Mouse (Mus musculus) E14TG2a.4 (cell line): Measurements from ENCODE around the gene Gbf1.

ENCODE experiments used
- H3K27me3 ChIP-seq: 2 replicates; pipeline ENCODE4 v1.6.1; 2014; ENCODE audit warnings: low read length, control low read depth; ENCODE audit not compliant: insufficient read depth
- H3K36me3 ChIP-seq: 2 replicates; pipeline ENCODE4 v1.6.1; 2014; ENCODE audit warnings: low read length, control low read depth; ENCODE audit not compliant: insufficient read depth
- H3K4me1 ChIP-seq: replicated peaks from 2 replicates; pipeline ENCODE4 v1.6.1; 2014; ENCODE audit warnings: low read depth, low read length, control low read depth
- H3K4me3 ChIP-seq: replicated peaks from 2 replicates; pipeline ENCODE4 v1.5.1; 2014; ENCODE audit warnings: mild to moderate bottlenecking, low read length
- H3K9me3 ChIP-seq: 2 replicates; pipeline ENCODE4 v1.6.1; 2014; ENCODE audit warnings: low read length, control low read depth
- CTCF ChIP-seq: conservative IDR thresholded peaks from 2 replicates; pipeline ENCODE4 v1.5.1; 2014; ENCODE audit warnings: low read length
- NANOG ChIP-seq: IDR thresholded peaks from 2 replicates; pipeline ENCODE4 v1.6.1; 2014; ENCODE audit warnings: borderline replicate concordance, low read length, mixed read lengths
- POU5F1 ChIP-seq: IDR thresholded peaks from 2 replicates; pipeline ENCODE4 v1.6.1; 2014; ENCODE audit warnings: low read length, borderline replicate concordance

Gene Gbf1

GRCm38 (mm10) chr19:46223118-46223517 is 70.8 kb downstream of the Gbf1 start:
- H3K27me3 ChIP-seq = no peaks in the 10 kb centered on the region
- TF ChIP-seq NANOG (no peak), CTCF (no peak), POU5F1 (no peak)
- peaks cover 10% of the 10 kb centered on the region for H3K9me3 ChIP-seq
- H3K4me3 ChIP-seq = no peak overlapping the region
- no peaks in the 10 kb centered on the region for H3K4me1 ChIP-seq
- no peaks in the 10 kb centered on the region for H3K36me3 ChIP-seq

- H3K4me3 ChIP-seq = no peak overlapping the region
- TF ChIP-seq NANOG (no peak), POU5F1 (no peak), CTCF (no peak)
- H3K9me3 ChIP-seq = no peaks in the 10 kb centered on the region
- H3K4me1 ChIP-seq = no peaks in the 10 kb centered on the region
- H3K36me3 ChIP-seq = no peaks in the 10 kb centered on the region
- no peaks in the 10 kb centered on the region for H3K27me3 ChIP-seq
These were observed 72.6 kb downstream of the Gbf1 start for GRCm38 (mm10) chr19:46224882-46225281.

- Histone ChIP-seq H3K4me3 (no peak overlapping the region), H3K9me3 (no peaks in the 10 kb centered on the region), H3K4me1 (no peaks in the 10 kb centered on the region), H3K36me3 (no peaks in the 10 kb centered on the region), H3K27me3 (no peaks in the 10 kb centered on the region)
- no peak for TF ChIP-seq POU5F1
These were observed 73.2 kb downstream of the Gbf1 start for GRCm38 (mm10) chr19:46225506-46225905.

GRCm38 (mm10) chr19:46226295-46226694 is 74.0 kb downstream of the Gbf1 start:
- H3K27me3 ChIP-seq = no peaks in the 10 kb centered on the region
- H3K36me3 ChIP-seq = no peaks in the 10 kb centered on the region
- no peaks in the 10 kb centered on the region for H3K9me3 ChIP-seq
- no peaks in the 10 kb centered on the region for H3K4me1 ChIP-seq
- H3K4me3 ChIP-seq = no peak overlapping the region
- TF ChIP-seq CTCF = no peak
- TF ChIP-seq POU5F1 = no peak

GRCm38 (mm10) chr19:46227300-46227699 is 75.0 kb downstream of the Gbf1 start:
- no peaks in the 10 kb centered on the region for H3K36me3 ChIP-seq
- no peak for TF ChIP-seq POU5F1
- no peak for TF ChIP-seq CTCF
- TF ChIP-seq NANOG = no peak
- no peaks in the 10 kb centered on the region for H3K27me3 ChIP-seq
- no peaks in the 10 kb centered on the region for H3K4me1 ChIP-seq
- H3K4me3 ChIP-seq = no peak overlapping the region
- H3K9me3 ChIP-seq = no peaks in the 10 kb centered on the region

GRCm38 (mm10) chr19:46234450-46234849 is 82.1 kb downstream of the Gbf1 start:
- no peak overlapping the region for H3K4me3 ChIP-seq
- no peaks in the 10 kb centered on the region for H3K27me3 ChIP-seq
- 0 out of 2 replicates have a peak, but pooled peaks cover 3% of the 10 kb centered on the region for H3K36me3 ChIP-seq
- H3K4me1 ChIP-seq = peaks cover 7% of the 10 kb centered on the region
- TF ChIP-seq NANOG (no peak), POU5F1 (no peak), CTCF (no peak)
- H3K9me3 ChIP-seq = no peaks in the 10 kb centered on the region

- H3K9me3 ChIP-seq = no peaks in the 10 kb centered on the region
- no peak for TF ChIP-seq NANOG
- TF ChIP-seq POU5F1 = no peak
- no peak for TF ChIP-seq CTCF
- H3K4me1 ChIP-seq = peaks cover 7% of the 10 kb centered on the region
- H3K27me3 ChIP-seq = no peaks in the 10 kb centered on the region
- H3K4me3 ChIP-seq = no peak overlapping the region
- H3K36me3 ChIP-seq = 0 out of 2 replicates have a peak, but pooled peaks cover 3% of the 10 kb centered on the region
These were observed 84.3 kb downstream of the Gbf1 start for GRCm38 (mm10) chr19:46236658-46237057.

- H3K27me3 ChIP-seq = no peaks in the 10 kb centered on the region
- TF ChIP-seq CTCF = no peak
- no peak for TF ChIP-seq NANOG
- no peak for TF ChIP-seq POU5F1
- no peaks in the 10 kb centered on the region for H3K9me3 ChIP-seq
These were observed 87.9 kb downstream of the Gbf1 start for GRCm38 (mm10) chr19:46240246-46240645.

GRCm38 (mm10) chr19:46242416-46242815 is 90.1 kb downstream of the Gbf1 start:
- no peak for TF ChIP-seq CTCF
- TF ChIP-seq POU5F1 = no peak
- TF ChIP-seq NANOG = no peak
- H3K27me3 ChIP-seq = no peaks in the 10 kb centered on the region
- H3K4me3 ChIP-seq = no peak overlapping the region
- H3K4me1 ChIP-seq = peaks cover 23% of the 10 kb centered on the region
- H3K36me3 ChIP-seq = peaks cover 11% of the 10 kb centered on the region
- no peaks in the 10 kb centered on the region for H3K9me3 ChIP-seq

More at GRCm38 (mm10) chr19:46240246-46240645, 87.9 kb downstream of the Gbf1 start:
- H3K4me3 ChIP-seq = no peak overlapping the region
- H3K36me3 ChIP-seq = peaks cover 5% of the 10 kb centered on the region; the same call in 1 of the 2 replicates
- peaks cover 20% of the 10 kb centered on the region for H3K4me1 ChIP-seq
